Comparison of ENCODE assay signal across 9 mouse cellular contexts in genomic region chr16:91352084-91352562, GRCm38 (mm10). TPM values are rescaled to one million over a fixed set of nuclear protein-coding genes. Genes with fewer than 3 reads are reported as not detected.
A peak's percentile ranks its signal among the peaks of the same experiment; 100 is the strongest.
DNase-seq lines count a peak whose midpoint lies in the region; ATAC-seq lines count a peak whose summit lies in the region.
"Had no signal": no experiment of that assay in that cellular context is flagged by ENCODE, and none has a peak within 500 bp of the region (broad histone marks: within the 10 kb centered on the region; RNA-seq: fewer than 3 reads in every experiment).

No protein-coding gene starts in this region.

- H3K9ac ChIP-seq in forebrain, embryonic 13.5 days: no peak overlapping the region
- H3K9ac ChIP-seq in hindbrain, embryonic 14.5 days: no peak overlapping the region
- no peak overlapping the region for H3K9ac ChIP-seq in midbrain, embryonic 11.5 days (ENCODE audit: low read length)

- H3K4me1 ChIP-seq in forebrain, embryonic 13.5 days: peaks cover 13% of the 10 kb centered on the region
- no peaks in the 10 kb centered on the region for H3K4me1 ChIP-seq in hindbrain, embryonic 14.5 days (replicated peaks; ENCODE audit: control insufficient read depth, insufficient read depth, low read length)
- peaks cover 8% of the 10 kb centered on the region; the same call in 1 of the 2 replicates for H3K4me1 ChIP-seq in midbrain, embryonic 11.5 days (ENCODE audit: control insufficient read depth, insufficient read depth, low read length)

- H3K9me3 ChIP-seq in forebrain, embryonic 13.5 days (replicated peaks): no peaks in the 10 kb centered on the region
- H3K9me3 ChIP-seq in hindbrain, embryonic 14.5 days (ENCODE audit: control insufficient read depth, low read length): no peaks in the 10 kb centered on the region
- no peaks in the 10 kb centered on the region for H3K9me3 ChIP-seq in midbrain, embryonic 11.5 days (ENCODE audit: control insufficient read depth, low read length)

- ATAC-seq in forebrain, embryonic 13.5 days: peak; percentile 70
- ATAC-seq in hindbrain, embryonic 14.5 days (ENCODE audit: low FRiP score): peak; percentile 55; the same call in 1 of the 2 replicates
- peak; percentile 54 for ATAC-seq in midbrain, embryonic 11.5 days (ENCODE audit: low FRiP score)

- peak; percentile 68 for DNase-seq in gastrocnemius, adult 18-20 months (ENCODE audit: low spot score)
- no peak for DNase-seq in gastrocnemius, postnatal 25 days
- DNase-seq in c-Kit-positive CD71-positive TER-119-negative erythroid progenitor cells, embryonic 14.5 days (ENCODE audit: low read depth): peak; percentile 83
- DNase-seq in hindbrain, embryonic 14.5 days (ENCODE audit: low spot score): peak; percentile 92
- DNase-seq in left cerebral cortex, postnatal 10 days (ENCODE audit: extremely low spot score in 1 of 2, low spot score in 2 of 2): peak; percentile 78 to 81
- DNase-seq in midbrain, embryonic 11.5 days (ENCODE audit: low spot score, missing footprints): peak; percentile 98
- DNase-seq in spleen, adult 12 weeks (ENCODE audit: low spot score): peak; percentile 76

- H3K4me2 ChIP-seq in forebrain, embryonic 13.5 days: no peak overlapping the region
- no peak overlapping the region for H3K4me2 ChIP-seq in hindbrain, embryonic 14.5 days (replicated peaks)
- no peak overlapping the region for H3K4me2 ChIP-seq in midbrain, embryonic 11.5 days

- WGBS in forebrain, embryonic 13.5 days: 2% methylated on average over 7 of the region's 7 CpGs
- 1% methylated on average over 7 of the region's 7 CpGs for WGBS in hindbrain, embryonic 14.5 days
- under 1% methylated on average over 7 of the region's 7 CpGs for WGBS in midbrain, embryonic 11.5 days

- intact Hi-C loops in left cerebral cortex, postnatal 10 days (cut with DNase I): loop anchor here (2.0 to 5.0 kb wide), 3 partner anchors 130 to 271 kb away; no protein-coding TSS in a partner anchor

- H3K27me3 ChIP-seq in forebrain, embryonic 13.5 days: peaks cover 50% of the 10 kb centered on the region
- H3K27me3 ChIP-seq in hindbrain, embryonic 14.5 days (ENCODE audit: control insufficient read depth, insufficient read depth, low read length): peaks cover 50% of the 10 kb centered on the region
- peaks cover 4% of the 10 kb centered on the region; the same call in 1 of the 2 replicates for H3K27me3 ChIP-seq in midbrain, embryonic 11.5 days (ENCODE audit: control insufficient read depth, insufficient read depth, low read length)

- H3K27ac ChIP-seq in forebrain, embryonic 13.5 days: no peak overlapping the region
- H3K27ac ChIP-seq in hindbrain, embryonic 14.5 days: no peak overlapping the region
- no peak overlapping the region for H3K27ac ChIP-seq in midbrain, embryonic 11.5 days (ENCODE audit: low read depth, low read length)

- no peaks in the 10 kb centered on the region for H3K36me3 ChIP-seq in forebrain, embryonic 13.5 days (ENCODE audit: poor library complexity, severe bottlenecking)
- H3K36me3 ChIP-seq in hindbrain, embryonic 14.5 days (replicated peaks; ENCODE audit: control insufficient read depth, insufficient read depth): no peaks in the 10 kb centered on the region
- no peaks in the 10 kb centered on the region for H3K36me3 ChIP-seq in midbrain, embryonic 11.5 days (ENCODE audit: control insufficient read depth, insufficient read depth, low read length)

- no peak overlapping the region for H3K4me3 ChIP-seq in forebrain, embryonic 13.5 days
- no peak overlapping the region for H3K4me3 ChIP-seq in hindbrain, embryonic 14.5 days (replicated peaks; ENCODE audit: low read length)
- no peak overlapping the region for H3K4me3 ChIP-seq in midbrain, embryonic 11.5 days (ENCODE audit: low read depth, low read length)

RNA-seq across cellular contexts. Expression of gene Ifnar2, which starts 20.5 kb away (rescaled TPM):
- total RNA-seq in gastrocnemius, adult 18-20 months (2021): 1 to 10 TPM; 4.7 to 6.0 TPM
- 1 to 10 TPM; 7.1 to 10.0 TPM for total RNA-seq in gastrocnemius, postnatal 25 days (2021)
- polyA plus RNA-seq in forebrain, embryonic 13.5 days (2015; fragmentation: Nextera tagmentation; extraction: Ambion mirVana): 29.8 and 32.5 TPM in 2 replicates
- 38.2 and 40.4 TPM in 2 replicates for polyA plus RNA-seq in hindbrain, embryonic 14.5 days (2014; fragmentation: Nextera tagmentation; extraction: Ambion mirVana)
- total RNA-seq in left cerebral cortex, postnatal 10 days (2021): 10 to 100 TPM; 20.9 to 22.0 TPM
- polyA plus RNA-seq in midbrain, embryonic 11.5 days (2014; fragmentation: Nextera tagmentation; extraction: Ambion mirVana): 32.6 and 32.7 TPM in 2 replicates

RNA-seq across cellular contexts. Expression of gene Gm21970, which starts 39.4 kb away (rescaled TPM):
- not detected for total RNA-seq in gastrocnemius, adult 18-20 months (2021)
- total RNA-seq in gastrocnemius, postnatal 25 days (2021): not detected
- not detected in 2 replicates for polyA plus RNA-seq in forebrain, embryonic 13.5 days (2015; fragmentation: Nextera tagmentation; extraction: Ambion mirVana)
- polyA plus RNA-seq in hindbrain, embryonic 14.5 days (2014; fragmentation: Nextera tagmentation; extraction: Ambion mirVana): not detected in 2 replicates
- not detected for total RNA-seq in left cerebral cortex, postnatal 10 days (2021)
- not detected in 2 replicates for polyA plus RNA-seq in midbrain, embryonic 11.5 days (2014; fragmentation: Nextera tagmentation; extraction: Ambion mirVana)
- polyA plus RNA-seq: C2C12 had no signal

RNA-seq across cellular contexts. Expression of gene Il10rb, which starts 53.8 kb away (rescaled TPM):
- total RNA-seq in gastrocnemius, adult 18-20 months (2021): 1 to 10 TPM; 4.2 to 6.6 TPM
- total RNA-seq in gastrocnemius, postnatal 25 days (2021): 1 to 10 TPM; 5.0 to 6.3 TPM
- polyA plus RNA-seq in forebrain, embryonic 13.5 days (2015; fragmentation: Nextera tagmentation; extraction: Ambion mirVana): 5.9 TPM in 2 replicates
- polyA plus RNA-seq in hindbrain, embryonic 14.5 days (2014; fragmentation: Nextera tagmentation; extraction: Ambion mirVana): 13.0 and 13.4 TPM in 2 replicates
- 1 to 10 TPM; 7.9 to 8.9 TPM for total RNA-seq in left cerebral cortex, postnatal 10 days (2021)
- polyA plus RNA-seq in midbrain, embryonic 11.5 days (2014; fragmentation: Nextera tagmentation; extraction: Ambion mirVana): 8.1 and 8.5 TPM in 2 replicates
